Mouse (Mus musculus): ENCODE results near the gene Slc25a40. TPM values are rescaled to one million over a fixed set of nuclear protein-coding genes. Genes with fewer than 3 reads are reported as not detected.

Gene Slc25a40
- polyA plus RNA-seq, 1 experiment from 2014 or later: 10.4 TPM

- H3K9ac ChIP-seq (ENCODE audit: low read length): no peak overlapping the region
These were observed 1.2 kb upstream of the Slc25a40 start for GRCm38 (mm10) chr5:8421424-8421823.

GRCm38 (mm10) chr5:8422932-8423928 lies 580 bp downstream of the Slc25a40 start:
- Histone ChIP-seq H3K9ac (ENCODE audit: low read length) (peak overlapping the region; percentile 94), H3K4me3 (replicated peaks; ENCODE audit: low read length) (peak overlapping the region; percentile 86), H3K4me2 (ENCODE audit: low read depth, low read length) (peak overlapping the region; percentile 74), H3K27ac (ENCODE audit: low read length) (peak overlapping the region; percentile 67), H3K36me3 (ENCODE audit: control insufficient read depth, insufficient read depth, low read length) (peaks cover under 1% of the 10 kb centered on the region; the same call in 1 of the 2 replicates), H3K9me3 (replicated peaks; ENCODE audit: control insufficient read depth, low read length) (no peaks in the 10 kb centered on the region), H3K4me1 (ENCODE audit: control insufficient read depth, insufficient read depth, low read length) (peaks cover 5% of the 10 kb centered on the region; the same call in 1 of the 2 replicates), H3K27me3 (ENCODE audit: control insufficient read depth, insufficient read depth, low read length) (no peaks in the 10 kb centered on the region)
- under 1% methylated on average over 40 of the region's 40 CpGs for WGBS
- no peak for ATAC-seq (ENCODE audit: insufficient read depth, low FRiP score)

More at GRCm38 (mm10) chr5:8421424-8421823, 1.2 kb upstream of the Slc25a40 start:
- Histone ChIP-seq H3K4me1 (ENCODE audit: control insufficient read depth, insufficient read depth, low read length) (peaks cover 5% of the 10 kb centered on the region; the same call in 1 of the 2 replicates), H3K9me3 (replicated peaks; ENCODE audit: control insufficient read depth, low read length) (no peaks in the 10 kb centered on the region), H3K27me3 (ENCODE audit: control insufficient read depth, insufficient read depth, low read length) (no peaks in the 10 kb centered on the region), H3K36me3 (ENCODE audit: control insufficient read depth, insufficient read depth, low read length) (peaks cover 4% of the 10 kb centered on the region; the same call in 1 of the 2 replicates), H3K27ac (ENCODE audit: low read length) (no peak overlapping the region), H3K4me3 (replicated peaks; ENCODE audit: low read length) (peak overlapping the region; percentile 86), H3K4me2 (ENCODE audit: low read depth, low read length) (peak overlapping the region; percentile 63)
- ATAC-seq (ENCODE audit: insufficient read depth, low FRiP score): no peak
- 6% methylated on average over 3 of the region's 3 CpGs for WGBS

- peak overlapping the region; percentile 86 for H3K4me3 ChIP-seq (replicated peaks; ENCODE audit: low read length)
These were observed 1.5 kb downstream of the Slc25a40 start for GRCm38 (mm10) chr5:8424116-8424515.

GRCm38 (mm10) chr5:8425899-8426298 lies 3.2 kb downstream of the Slc25a40 start:
- no peaks in the 10 kb centered on the region for H3K27me3 ChIP-seq (ENCODE audit: control insufficient read depth, insufficient read depth, low read length)
- no peak overlapping the region for H3K4me3 ChIP-seq (replicated peaks; ENCODE audit: low read length)
- ATAC-seq (ENCODE audit: insufficient read depth, low FRiP score): no peak
- peaks cover 5% of the 10 kb centered on the region; the same call in 1 of the 2 replicates for H3K4me1 ChIP-seq (ENCODE audit: control insufficient read depth, insufficient read depth, low read length)
- no peak overlapping the region for H3K27ac ChIP-seq (ENCODE audit: low read length)
- no peaks in the 10 kb centered on the region for H3K9me3 ChIP-seq (replicated peaks; ENCODE audit: control insufficient read depth, low read length)
- no peak overlapping the region for H3K9ac ChIP-seq (ENCODE audit: low read length)
- H3K36me3 ChIP-seq (ENCODE audit: control insufficient read depth, insufficient read depth, low read length): no peaks in the 10 kb centered on the region; the same call in 1 of the 2 replicates
- H3K4me2 ChIP-seq (ENCODE audit: low read depth, low read length): no peak overlapping the region
- 50% methylated on average over 5 of the region's 5 CpGs for WGBS

More at GRCm38 (mm10) chr5:8424116-8424515, 1.5 kb downstream of the Slc25a40 start:
- Histone ChIP-seq H3K36me3 (ENCODE audit: control insufficient read depth, insufficient read depth, low read length) (no peaks in the 10 kb centered on the region; the same call in 1 of the 2 replicates), H3K4me2 (ENCODE audit: low read depth, low read length) (peak overlapping the region; percentile 74), H3K27ac (ENCODE audit: low read length) (no peak overlapping the region), H3K9ac (ENCODE audit: low read length) (0 out of 2 replicates have a peak overlapping the region, but pooled peaks have one; percentile 46), H3K9me3 (replicated peaks; ENCODE audit: control insufficient read depth, low read length) (no peaks in the 10 kb centered on the region), H3K4me1 (ENCODE audit: control insufficient read depth, insufficient read depth, low read length) (peaks cover 5% of the 10 kb centered on the region; the same call in 1 of the 2 replicates), H3K27me3 (ENCODE audit: control insufficient read depth, insufficient read depth, low read length) (no peaks in the 10 kb centered on the region)
- ATAC-seq (ENCODE audit: insufficient read depth, low FRiP score): no peak
- 36% methylated on average over 7 of the region's 7 CpGs for WGBS

GRCm38 (mm10) chr5:8437481-8438156 lies 15.0 kb downstream of the Slc25a40 start:
- no peak for ATAC-seq (ENCODE audit: insufficient read depth, low FRiP score)
- Histone ChIP-seq H3K27me3 (ENCODE audit: control insufficient read depth, insufficient read depth, low read length) (no peaks in the 10 kb centered on the region), H3K4me3 (replicated peaks; ENCODE audit: low read length) (no peak overlapping the region), H3K4me1 (ENCODE audit: control insufficient read depth, insufficient read depth, low read length) (no peaks in the 10 kb centered on the region), H3K27ac (ENCODE audit: low read length) (no peak overlapping the region), H3K36me3 (ENCODE audit: control insufficient read depth, insufficient read depth, low read length) (no peaks in the 10 kb centered on the region), H3K9ac (ENCODE audit: low read length) (no peak overlapping the region), H3K9me3 (replicated peaks; ENCODE audit: control insufficient read depth, low read length) (no peaks in the 10 kb centered on the region), H3K4me2 (ENCODE audit: low read depth, low read length) (no peak overlapping the region)
- WGBS: 92% methylated on average over 5 of the region's 5 CpGs

GRCm38 (mm10) chr5:8439095-8439494 lies 16.4 kb downstream of the Slc25a40 start:
- no peaks in the 10 kb centered on the region for H3K36me3 ChIP-seq (ENCODE audit: control insufficient read depth, insufficient read depth, low read length)
- no peak overlapping the region for H3K4me3 ChIP-seq (replicated peaks; ENCODE audit: low read length)
- ATAC-seq (ENCODE audit: insufficient read depth, low FRiP score): no peak
- no peak overlapping the region for H3K4me2 ChIP-seq (ENCODE audit: low read depth, low read length)
- no peaks in the 10 kb centered on the region for H3K4me1 ChIP-seq (ENCODE audit: control insufficient read depth, insufficient read depth, low read length)
- WGBS: 60% methylated on average over 2 of the region's 2 CpGs
- no peaks in the 10 kb centered on the region for H3K9me3 ChIP-seq (replicated peaks; ENCODE audit: control insufficient read depth, low read length)
- H3K27me3 ChIP-seq (ENCODE audit: control insufficient read depth, insufficient read depth, low read length): no peaks in the 10 kb centered on the region
- H3K9ac ChIP-seq (ENCODE audit: low read length): no peak overlapping the region
- H3K27ac ChIP-seq (ENCODE audit: low read length): no peak overlapping the region

- H3K9ac ChIP-seq (ENCODE audit: low read length): no peak overlapping the region
- no peaks in the 10 kb centered on the region for H3K9me3 ChIP-seq (replicated peaks; ENCODE audit: control insufficient read depth, low read length)
- peaks cover 14% of the 10 kb centered on the region; the same call in 1 of the 2 replicates for H3K36me3 ChIP-seq (ENCODE audit: control insufficient read depth, insufficient read depth, low read length)
- H3K27me3 ChIP-seq (ENCODE audit: control insufficient read depth, insufficient read depth, low read length): no peaks in the 10 kb centered on the region
- ATAC-seq (ENCODE audit: insufficient read depth, low FRiP score): no peak
- no peak overlapping the region for H3K27ac ChIP-seq (ENCODE audit: low read length)
- H3K4me1 ChIP-seq (ENCODE audit: control insufficient read depth, insufficient read depth, low read length): no peaks in the 10 kb centered on the region
- no peak overlapping the region for H3K4me2 ChIP-seq (ENCODE audit: low read depth, low read length)
- H3K4me3 ChIP-seq (replicated peaks; ENCODE audit: low read length): no peak overlapping the region
These were observed 32.9 kb downstream of the Slc25a40 start for GRCm38 (mm10) chr5:8455565-8455964.

GRCm38 (mm10) chr5:8456561-8456960 lies 33.9 kb downstream of the Slc25a40 start:
- no peaks in the 10 kb centered on the region for H3K4me1 ChIP-seq (ENCODE audit: control insufficient read depth, insufficient read depth, low read length)
- no peak overlapping the region for H3K4me2 ChIP-seq (ENCODE audit: low read depth, low read length)
- no peak for ATAC-seq (ENCODE audit: insufficient read depth, low FRiP score)

More at GRCm38 (mm10) chr5:8456561-8456960, 33.9 kb downstream of the Slc25a40 start:
- Histone ChIP-seq H3K9me3 (replicated peaks; ENCODE audit: control insufficient read depth, low read length) (no peaks in the 10 kb centered on the region), H3K9ac (ENCODE audit: low read length) (no peak overlapping the region), H3K27me3 (ENCODE audit: control insufficient read depth, insufficient read depth, low read length) (no peaks in the 10 kb centered on the region), H3K36me3 (ENCODE audit: control insufficient read depth, insufficient read depth, low read length) (peaks cover 17% of the 10 kb centered on the region; the same call in 1 of the 2 replicates), H3K4me3 (replicated peaks; ENCODE audit: low read length) (no peak overlapping the region), H3K27ac (ENCODE audit: low read length) (no peak overlapping the region)
- 82% methylated on average over 5 of the region's 5 CpGs for WGBS
